Mouse (Mus musculus): ENCODE measurements around the gene Glul.
"Not testable (repeated sequence)": the region's sequence is repeated elsewhere in the genome, so short reads cannot be mapped to it uniquely, and the experiment has no call there.

DNA sequence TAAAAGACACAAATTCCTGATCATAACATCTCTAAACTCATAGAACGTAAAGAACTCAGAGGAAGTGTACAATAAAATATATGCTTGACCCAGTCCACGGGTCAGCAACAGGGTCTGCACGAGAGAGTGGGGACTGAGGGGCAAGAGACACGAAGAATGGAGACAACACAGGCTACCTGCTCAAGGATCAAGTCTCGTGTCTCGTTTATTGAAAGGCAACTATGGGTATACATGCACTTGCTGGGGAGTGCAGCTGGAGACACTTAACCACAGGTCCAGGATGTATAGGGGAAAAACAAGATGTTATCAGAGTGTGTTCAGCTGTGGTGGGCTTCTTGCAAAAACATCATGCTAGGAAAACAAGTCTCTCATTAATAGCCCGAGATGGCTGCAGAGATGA, 47.0 kb upstream of the Glul start:
- not testable (repeated sequence) for TF ChIP-seq CTCF (IDR thresholded peaks at IDR 0.05; ENCODE audit: borderline replicate concordance, extremely low read depth, insufficient read depth, insufficient read length); POLR2A (IDR thresholded peaks at IDR 0.05; ENCODE audit: borderline replicate concordance, extremely low read depth, insufficient read depth, insufficient read length, poor library complexity, severe bottlenecking)
